In genomic region chr6:142250738-142251307, GRCm38 (mm10) we compare ENCODE assay signal across 12 mouse cellular contexts. TPM values are rescaled to one million over a fixed set of nuclear protein-coding genes. Genes with fewer than 3 reads are reported as not detected.
"Had no signal": no experiment of that assay in that cellular context is flagged by ENCODE, and none has a peak within 500 bp of the region (broad histone marks: within the 10 kb centered on the region; RNA-seq: fewer than 3 reads in every experiment).

No protein-coding gene starts in this region.

RNA-seq across cellular contexts. Expression of gene Slco1a6, which starts 42.5 kb away (rescaled TPM):
- polyA plus RNA-seq: neural tube, embryonic 13.5 days; neural tube, embryonic 14.5 days; small intestine, adult 2 months; spleen, adult 2 months; stomach, embryonic 14.5 days; stomach, embryonic 15.5 days; stomach, embryonic 16.5 days; thymus, adult 2 months; thymus, postnatal 0 days; urinary bladder, adult 2 months had no signal

RNA-seq across cellular contexts. Expression of gene Iapp, which starts 47.4 kb away (rescaled TPM):
- total RNA-seq: neutrophil, adult 5-6 weeks had no signal
- polyA plus RNA-seq: neural tube, embryonic 13.5 days; neural tube, embryonic 14.5 days; testis, adult 2 months; urinary bladder, adult 2 months had no signal
